28 mouse cellular contexts compared by ENCODE assay signal in genomic region chr6:118385962-118386361, GRCm38 (mm10). TPM values are rescaled to one million over a fixed set of nuclear protein-coding genes. Genes with fewer than 3 reads are reported as not detected.
DNase-seq lines count a peak whose midpoint lies in the region; ATAC-seq and TF ChIP-seq lines count a peak whose summit lies in the region.
"Had no signal": no experiment of that assay in that cellular context is flagged by ENCODE, and none has a peak within 500 bp of the region (broad histone marks: within the 10 kb centered on the region; RNA-seq: fewer than 3 reads in every experiment).

No protein-coding gene starts in this region.

- H3K4me3 ChIP-seq in cerebellum, adult 2 months (replicated peaks; ENCODE audit: insufficient read depth, low read depth, low read length): no peak overlapping the region
- no peak overlapping the region for H3K4me3 ChIP-seq in intestine, postnatal 0 days (ENCODE audit: low read depth, low read length)
- H3K4me3 ChIP-seq in intestine, embryonic 15.5 days (replicated peaks): no peak overlapping the region
- H3K4me3 ChIP-seq in midbrain, postnatal 0 days (ENCODE audit: low read depth, low read length): no peak overlapping the region
- H3K4me3 ChIP-seq in midbrain, embryonic 11.5 days (ENCODE audit: low read depth, low read length): no peak overlapping the region
- H3K4me3 ChIP-seq: embryonic facial prominence, embryonic 12.5 days; heart, embryonic 10.5 days; heart, embryonic 15.5 days; hindbrain, embryonic 12.5 days; kidney, embryonic 15.5 days; limb, embryonic 12.5 days; midbrain, embryonic 12.5 days; neural tube, embryonic 13.5 days had no signal

- TF ChIP-seq POLR2A in cerebellum, adult 2 months (IDR thresholded peaks at IDR 0.05; ENCODE audit: borderline replicate concordance, insufficient read depth, low read length): no peak

- no peaks in the 10 kb centered on the region for H3K4me1 ChIP-seq in cerebellum, adult 2 months (ENCODE audit: control insufficient read depth, insufficient read depth, low read length)
- H3K4me1 ChIP-seq in intestine, postnatal 0 days (replicated peaks; ENCODE audit: control insufficient read depth, insufficient read depth, low read length): no peaks in the 10 kb centered on the region
- H3K4me1 ChIP-seq in intestine, embryonic 15.5 days (replicated peaks): no peaks in the 10 kb centered on the region
- H3K4me1 ChIP-seq in midbrain, postnatal 0 days (ENCODE audit: insufficient read depth, low read length): no peaks in the 10 kb centered on the region
- H3K4me1 ChIP-seq in midbrain, embryonic 11.5 days (ENCODE audit: control insufficient read depth, insufficient read depth, low read length): no peaks in the 10 kb centered on the region
- H3K4me1 ChIP-seq: embryonic facial prominence, embryonic 12.5 days; heart, embryonic 10.5 days; heart, embryonic 15.5 days; hindbrain, embryonic 12.5 days; kidney, embryonic 15.5 days; limb, embryonic 12.5 days; midbrain, embryonic 12.5 days; neural tube, embryonic 13.5 days had no signal

- TF ChIP-seq CTCF in cerebellum, adult 2 months (IDR thresholded peaks at IDR 0.05; ENCODE audit: borderline replicate concordance, insufficient read depth, low read depth, low read length): 0 out of 2 replicates have a peak, but pooled peaks have one; percentile 9
- peak; percentile 34 for TF ChIP-seq CTCF in intestine, postnatal 0 days (IDR thresholded peaks at IDR 0.05; ENCODE audit: low read depth)
- peak; percentile 55 for TF ChIP-seq CTCF in midbrain, postnatal 0 days (IDR thresholded peaks at IDR 0.05)

- no peak overlapping the region for H3K9ac ChIP-seq in intestine, postnatal 0 days (ENCODE audit: low read depth, low read length)
- H3K9ac ChIP-seq in intestine, embryonic 15.5 days: no peak overlapping the region
- H3K9ac ChIP-seq in midbrain, postnatal 0 days (replicated peaks; ENCODE audit: low read length, poor library complexity, severe bottlenecking): no peak overlapping the region
- H3K9ac ChIP-seq in midbrain, embryonic 11.5 days (ENCODE audit: low read length): no peak overlapping the region
- H3K9ac ChIP-seq: embryonic facial prominence, embryonic 12.5 days; heart, embryonic 15.5 days; hindbrain, embryonic 12.5 days; kidney, embryonic 15.5 days; limb, embryonic 12.5 days; midbrain, embryonic 12.5 days; neural tube, embryonic 13.5 days had no signal

- 85% methylated on average over 3 of the region's 3 CpGs for WGBS in cerebellum, adult 2 months
- WGBS in intestine, postnatal 0 days: 89% methylated on average over 3 of the region's 3 CpGs
- WGBS in intestine, embryonic 15.5 days: 93% methylated on average over 3 of the region's 3 CpGs
- 93% methylated on average over 3 of the region's 3 CpGs for WGBS in midbrain, postnatal 0 days
- 96% methylated on average over 3 of the region's 3 CpGs for WGBS in midbrain, embryonic 11.5 days

- DNase-seq in cerebellum, adult 2 months: no peak
- DNase-seq in cerebellum, adult 8-10 months: no peak
- peak; percentile 11 for DNase-seq in midbrain, postnatal 0 days (ENCODE audit: low spot score)
- DNase-seq in midbrain, embryonic 11.5 days (ENCODE audit: low spot score, missing footprints): no peak
- no peak for DNase-seq in retina, embryonic 14.5 days (ENCODE audit: low spot score)
- DNase-seq: adrenal gland, postnatal 25 days; cerebellum, adult 9-10 months; cerebellum, postnatal 36 days; embryo, embryonic 11 days; gastrocnemius, postnatal 10 days; heart, postnatal 36 days; kidney, adult 18-20 months; kidney, postnatal 4 days; lung, postnatal 36 days; thymus, postnatal 14 days had no signal

- no peak overlapping the region for H3K27ac ChIP-seq in cerebellum, adult 2 months (ENCODE audit: insufficient read depth, low read length)
- H3K27ac ChIP-seq in intestine, postnatal 0 days (ENCODE audit: low read depth, low read length): no peak overlapping the region
- no peak overlapping the region for H3K27ac ChIP-seq in intestine, embryonic 15.5 days
- H3K27ac ChIP-seq in midbrain, postnatal 0 days (ENCODE audit: low read depth, low read length): no peak overlapping the region
- no peak overlapping the region for H3K27ac ChIP-seq in midbrain, embryonic 11.5 days (ENCODE audit: low read depth, low read length)
- H3K27ac ChIP-seq: embryonic facial prominence, embryonic 12.5 days; heart, embryonic 10.5 days; heart, embryonic 15.5 days; hindbrain, embryonic 12.5 days; kidney, embryonic 15.5 days; limb, embryonic 12.5 days; midbrain, embryonic 12.5 days; neural tube, embryonic 13.5 days had no signal

- no peak overlapping the region for H3K4me2 ChIP-seq in intestine, postnatal 0 days (replicated peaks; ENCODE audit: low read depth)
- no peak overlapping the region for H3K4me2 ChIP-seq in intestine, embryonic 15.5 days (replicated peaks)
- H3K4me2 ChIP-seq in midbrain, postnatal 0 days (ENCODE audit: low read depth, low read length, poor library complexity, severe bottlenecking): no peak overlapping the region
- H3K4me2 ChIP-seq in midbrain, embryonic 11.5 days: no peak overlapping the region
- H3K4me2 ChIP-seq: embryonic facial prominence, embryonic 12.5 days; heart, embryonic 15.5 days; hindbrain, embryonic 12.5 days; kidney, embryonic 15.5 days; limb, embryonic 12.5 days; midbrain, embryonic 12.5 days; neural tube, embryonic 13.5 days had no signal

- H3K27me3 ChIP-seq in cerebellum, adult 2 months (ENCODE audit: control insufficient read depth, insufficient read depth, low read length): no peaks in the 10 kb centered on the region
- H3K27me3 ChIP-seq in intestine, postnatal 0 days (replicated peaks; ENCODE audit: control insufficient read depth, insufficient read depth, low read length): no peaks in the 10 kb centered on the region
- no peaks in the 10 kb centered on the region for H3K27me3 ChIP-seq in intestine, embryonic 15.5 days (replicated peaks)
- H3K27me3 ChIP-seq in midbrain, postnatal 0 days (ENCODE audit: insufficient read depth, low read length): no peaks in the 10 kb centered on the region
- no peaks in the 10 kb centered on the region for H3K27me3 ChIP-seq in midbrain, embryonic 11.5 days (ENCODE audit: control insufficient read depth, insufficient read depth, low read length)
- H3K27me3 ChIP-seq: embryonic facial prominence, embryonic 12.5 days; heart, embryonic 15.5 days; hindbrain, embryonic 12.5 days; kidney, embryonic 15.5 days; limb, embryonic 12.5 days; midbrain, embryonic 12.5 days; neural tube, embryonic 13.5 days; Patski had no signal

- no peaks in the 10 kb centered on the region for H3K9me3 ChIP-seq in intestine, postnatal 0 days (ENCODE audit: control insufficient read depth)
- no peaks in the 10 kb centered on the region for H3K9me3 ChIP-seq in intestine, embryonic 15.5 days
- no peaks in the 10 kb centered on the region for H3K9me3 ChIP-seq in midbrain, postnatal 0 days (ENCODE audit: low read length)
- H3K9me3 ChIP-seq in midbrain, embryonic 11.5 days (ENCODE audit: control insufficient read depth, low read length): no peaks in the 10 kb centered on the region
- H3K9me3 ChIP-seq: embryonic facial prominence, embryonic 12.5 days; G1E; heart, embryonic 10.5 days; heart, embryonic 15.5 days; hindbrain, embryonic 12.5 days; kidney, embryonic 15.5 days; limb, embryonic 12.5 days; midbrain, embryonic 12.5 days; neural tube, embryonic 13.5 days had no signal

- no peak for ATAC-seq in intestine, postnatal 0 days
- no peak for ATAC-seq in intestine, embryonic 15.5 days
- ATAC-seq in midbrain, postnatal 0 days (ENCODE audit: low FRiP score): no peak
- ATAC-seq in midbrain, embryonic 11.5 days (ENCODE audit: low FRiP score): no peak
- ATAC-seq: forebrain, embryonic 14.5 days; Patski had no signal

- H3K36me3 ChIP-seq in intestine, postnatal 0 days (ENCODE audit: control insufficient read depth, insufficient read depth): peaks cover 50% of the 10 kb centered on the region
- peaks cover 26% of the 10 kb centered on the region for H3K36me3 ChIP-seq in intestine, embryonic 15.5 days
- H3K36me3 ChIP-seq in midbrain, postnatal 0 days (ENCODE audit: insufficient read depth, low read length): peaks cover 39% of the 10 kb centered on the region
- peaks cover 16% of the 10 kb centered on the region; the same call in 1 of the 2 replicates for H3K36me3 ChIP-seq in midbrain, embryonic 11.5 days (ENCODE audit: control insufficient read depth, insufficient read depth, low read length)

RNA-seq across cellular contexts. Expression of gene Bms1, which starts 33.3 kb away (rescaled TPM):
- polyA plus RNA-seq in cerebellum, adult 2 months (2012; rRNA removed): 18.9 and 19.5 TPM in 2 replicates
- polyA plus RNA-seq in intestine, postnatal 0 days (2015; fragmentation: Nextera tagmentation; extraction: Ambion mirVana): 8.1 and 8.2 TPM in 2 replicates
- polyA plus RNA-seq in intestine, embryonic 15.5 days (2015; fragmentation: Nextera tagmentation; extraction: Ambion mirVana): 29.4 and 29.9 TPM in 2 replicates
- 16.0 and 28.9 TPM in 2 replicates for total RNA-seq in midbrain, postnatal 0 days (2014; rRNA removed)
- 12.5 and 14.0 TPM in 2 replicates for polyA plus RNA-seq in midbrain, postnatal 0 days (2015; fragmentation: Nextera tagmentation; extraction: Ambion mirVana)
- polyA plus RNA-seq in midbrain, embryonic 11.5 days (2014; fragmentation: Nextera tagmentation; extraction: Ambion mirVana): 43.4 and 46.2 TPM in 2 replicates
